Mouse (Mus musculus) erythroblast, adult 5-6 weeks (primary cell): Measurements from ENCODE around the gene Gltp. TPM values are rescaled to one million over a fixed set of nuclear protein-coding genes. Genes with fewer than 3 reads are reported as not detected.

Experiments used
- ATAC-seq: replicated peaks from 2 replicates; pipeline ENCODE4 v1.8.0; 2016; ENCODE audit warnings: moderate number of reproducible peaks, mild to moderate bottlenecking, moderate TSS enrichment, inconsistent platforms; ENCODE audit not compliant: poor library complexity, low FRiP score, severe bottlenecking
- total RNA-seq, 2 experiments: library from RNA; stranded (forward) in 1 of 2; stranded (reverse) in 1 of 2; fragments of 150-400 nt in 1 of 2; fragments of 200-764, 138-1000 nt in 1 of 2; gene quantifications; 2 replicates each; pipeline versions ENCODE4 v1.2.3 to v1.2.4; 2015 to 2017; ENCODE audit warnings: low replicate concordance in 2 of 2

The Gltp gene
- total RNA-seq, 2 experiments from 2014 or later, result 31.2 to 68.4 TPM

DNA sequence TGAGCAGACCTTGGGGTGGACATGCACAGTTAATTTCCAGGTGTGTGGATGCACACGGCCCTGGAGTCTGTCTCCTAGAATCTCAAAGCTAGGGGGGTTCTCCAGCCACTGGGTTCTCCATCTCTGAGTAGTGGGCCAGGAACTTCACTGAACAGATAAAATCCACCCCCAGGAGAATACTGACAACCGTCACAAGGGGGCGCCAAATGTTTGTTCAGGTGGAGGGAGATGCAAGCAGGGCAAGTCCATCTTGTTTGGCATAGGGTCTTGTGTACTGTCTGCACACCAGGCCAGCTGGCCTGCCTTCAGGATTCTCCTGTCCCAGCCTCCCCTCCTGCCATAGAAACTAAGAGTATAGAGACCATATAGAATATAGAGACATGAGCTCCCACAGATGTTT, 65.2 kb downstream of the Gltp start:
- no peak for ATAC-seq

DNA sequence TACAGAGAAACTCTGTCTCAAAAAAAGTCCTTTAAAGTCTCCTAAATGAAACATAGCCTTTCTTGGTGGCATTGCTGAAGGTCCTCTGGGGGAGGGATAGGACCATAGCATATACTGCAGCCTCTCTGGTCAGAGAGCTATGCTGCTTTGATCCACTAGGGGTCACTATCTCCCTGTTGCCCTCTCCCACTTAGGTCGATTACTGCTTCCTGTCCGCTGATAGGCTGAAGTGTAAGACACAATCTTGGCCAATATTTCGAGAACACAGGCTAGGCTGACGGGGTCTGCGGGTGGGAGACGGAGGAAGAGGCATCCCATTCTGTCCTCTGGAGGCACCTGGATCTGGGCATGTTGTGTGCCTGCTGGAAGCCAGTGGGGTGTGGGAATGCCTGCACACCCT, 70.5 kb downstream of the Gltp start:
- ATAC-seq, result 0 out of 2 replicates have a peak, but pooled peaks have one; percentile 46

Other genes starting within 250 kb of the Gltp start
- 0.38 and 1.0 TPM in 2 replicates for gene Mmab, start 246.9 kb downstream of the Gltp start, total RNA-seq (2015; ENCODE audit: low replicate concordance)
- 0.26 and 1.4 TPM in 2 replicates for gene Mmab, start 246.9 kb downstream of the Gltp start, total RNA-seq (2017; ENCODE audit: low replicate concordance)
- 2.1 TPM in 1 of 2 replicates, not detected in the other for gene Mvk, start 246.7 kb downstream of the Gltp start, total RNA-seq (2015; ENCODE audit: low replicate concordance)
- 2.0 TPM in 1 of 2 replicates, not detected in the other for gene Mvk, start 246.7 kb downstream of the Gltp start, total RNA-seq (2017; ENCODE audit: low replicate concordance)
- gene Fam222a, start 123.0 kb downstream of the Gltp start, total RNA-seq (2015; ENCODE audit: low replicate concordance), result 1.2 TPM in 1 of 2 replicates, not detected in the other
- not detected in 2 replicates for gene Fam222a, start 123.0 kb downstream of the Gltp start, total RNA-seq (2017; ENCODE audit: low replicate concordance)
- gene Trpv4, start 32.6 kb downstream of the Gltp start, total RNA-seq (2015; ENCODE audit: low replicate concordance), result 0.42 TPM in 1 of 2 replicates, not detected in the other
- not detected in 2 replicates for gene Trpv4, start 32.6 kb downstream of the Gltp start, total RNA-seq (2017; ENCODE audit: low replicate concordance)
- 1.2 and 4.4 TPM in 2 replicates for gene Tchp, start 16.8 kb upstream of the Gltp start, total RNA-seq (2015; ENCODE audit: low replicate concordance)
- 2.0 and 4.5 TPM in 2 replicates for gene Tchp, start 16.8 kb upstream of the Gltp start, total RNA-seq (2017; ENCODE audit: low replicate concordance)
- gene Ankrd13a, start 83.7 kb upstream of the Gltp start, total RNA-seq (2015; ENCODE audit: low replicate concordance), result 81.3 and 90.3 TPM in 2 replicates
- gene Ankrd13a, start 83.7 kb upstream of the Gltp start, total RNA-seq (2017; ENCODE audit: low replicate concordance), result 83.4 and 98.1 TPM in 2 replicates
- gene Git2, start 84.5 kb upstream of the Gltp start, total RNA-seq (2015; ENCODE audit: low replicate concordance), result 21.3 and 70.1 TPM in 2 replicates
- gene Git2, start 84.5 kb upstream of the Gltp start, total RNA-seq (2017; ENCODE audit: low replicate concordance), result 20.7 and 57.7 TPM in 2 replicates
- 16.7 and 24.8 TPM in 2 replicates for gene 1500011B03Rik, start 132.5 kb upstream of the Gltp start, total RNA-seq (2015; ENCODE audit: low replicate concordance)
- 2.4 and 10.7 TPM in 2 replicates for gene 1500011B03Rik, start 132.5 kb upstream of the Gltp start, total RNA-seq (2017; ENCODE audit: low replicate concordance)
- gene 4930519G04Rik, start 162.7 kb upstream of the Gltp start, total RNA-seq (2015; ENCODE audit: low replicate concordance), result not detected in 2 replicates
- gene 4930519G04Rik, start 162.7 kb upstream of the Gltp start, total RNA-seq (2017; ENCODE audit: low replicate concordance), result not detected in 2 replicates
- gene Gm9936, start 167.7 kb upstream of the Gltp start, total RNA-seq (2015; ENCODE audit: low replicate concordance), result not detected in 2 replicates
- not detected in 2 replicates for gene Gm9936, start 167.7 kb upstream of the Gltp start, total RNA-seq (2017; ENCODE audit: low replicate concordance)
- gene Oasl2, start 206.0 kb upstream of the Gltp start, total RNA-seq (2015; ENCODE audit: low replicate concordance), result 95.3 and 131 TPM in 2 replicates
- gene Oasl2, start 206.0 kb upstream of the Gltp start, total RNA-seq (2017; ENCODE audit: low replicate concordance), result 94.0 and 102 TPM in 2 replicates
- gene Oasl1, start 232.3 kb upstream of the Gltp start, total RNA-seq (2015; ENCODE audit: low replicate concordance), result 3.6 and 4.8 TPM in 2 replicates
- gene Oasl1, start 232.3 kb upstream of the Gltp start, total RNA-seq (2017; ENCODE audit: low replicate concordance), result 3.7 and 8.6 TPM in 2 replicates